Mouse (Mus musculus) heart, adult 2 months (tissue): Measurements from ENCODE around the gene Jsrp1. TPM values are rescaled to one million over a fixed set of nuclear protein-coding genes. Genes with fewer than 3 reads are reported as not detected.
A peak's percentile ranks its signal among the peaks of the same experiment; 100 is the strongest.

Source experiments
- DNase-seq, 2 experiments: peaks; one replicate each; pipeline ENCODE4 v3.0.0; 2021
- H3K27ac ChIP-seq: fragments of 200-600 bp; 2 replicates; pipeline ENCODE4 v1.8.1; 2022
- H3K27me3 ChIP-seq: fragments of 200-500 bp; 2 replicates; pipeline ENCODE4 v1.6.1; 2012; ENCODE audit warnings: mild to moderate bottlenecking, low read length, inconsistent platforms, mixed read lengths; ENCODE audit not compliant: control insufficient read depth, insufficient read depth
- H3K36me3 ChIP-seq: fragments of 200-500 bp; 2 replicates; pipeline ENCODE4 v1.6.1; 2012; ENCODE audit warnings: low read length, inconsistent platforms; ENCODE audit not compliant: control insufficient read depth, insufficient read depth
- H3K4me1 ChIP-seq: fragments of 200-500 bp; 2 replicates; pipeline ENCODE4 v1.6.1; 2011; ENCODE audit warnings: low read length; ENCODE audit not compliant: control insufficient read depth, insufficient read depth
- H3K4me3 ChIP-seq: fragments of 200-600 bp; 2 replicates; pipeline ENCODE4 v1.8.1; 2022
- H3K79me2 ChIP-seq: fragments of 200-500 bp; replicated peaks from 2 replicates; pipeline ENCODE4 v1.6.1; 2012; ENCODE audit warnings: mild to moderate bottlenecking, inconsistent platforms, low read length, moderate library complexity, mixed read lengths; ENCODE audit not compliant: control insufficient read depth, insufficient read depth
- H3K9ac ChIP-seq: fragments of 200-500 bp; 2 replicates; pipeline ENCODE4 v1.6.1; 2012; ENCODE audit warnings: low read depth, mild to moderate bottlenecking, control low read depth, inconsistent platforms, low read length, mixed read lengths
- CTCF ChIP-seq: fragments of 200-600 bp; IDR thresholded peaks from 2 replicates; pipeline ENCODE4 v1.8.1; 2022; ENCODE audit warnings: antibody characterized with exemption, mild to moderate bottlenecking, moderate library complexity
- EP300 ChIP-seq: fragments of 200-500 bp; IDR thresholded peaks from 2 replicates; pipeline ENCODE4 v1.6.1; 2011; ENCODE audit warnings: low read depth, low read length, control low read depth; ENCODE audit not compliant: insufficient read depth
- POLR2A ChIP-seq: fragments of 200-500 bp; IDR thresholded peaks from 2 replicates; pipeline ENCODE4 v1.6.1; 2011; ENCODE audit warnings: mild to moderate bottlenecking, low read depth, low read length, control low read depth; ENCODE audit not compliant: insufficient read depth
- WGBS: fragments of 180-500 bp; shearing (Covaris S2); methylation state at CpG from one replicate; pipeline ENCODE4 v1.1.7; 2018; 5-methylcytosine and 5-hydroxymethylcytosine counted together
- intact Hi-C: fragments of 180-260 bp; cut with DNase I; formaldehyde crosslinking; loops from one replicate; pipeline ENCODE4 v1.15.1; 2025
- polyA plus RNA-seq: library from polyadenylated mRNA; depleted of rRNA; stranded (reverse); fragments of >200 nt; gene quantifications from 2 replicates; pipeline ENCODE4 v1.2.3, GENCODE M21; 2012
- total RNA-seq, 2 experiments: library from RNA; stranded (reverse); gene quantifications; 2 replicates each; pipeline ENCODE4 v1.2.3; 2021

Jsrp1 gene
- total and polyA plus RNA-seq, 3 experiments = 0.21 to 1.1 (median 0.25) TPM

- H3K79me2 ChIP-seq = peaks cover 1% of the 10 kb centered on the region; the same call in 1 of the 2 replicates
- no peak overlapping the region for H3K27ac ChIP-seq
- intact Hi-C loops = no loop called here
- peak; percentile 64 to 82 for DNase-seq
- no peaks in the 10 kb centered on the region for H3K36me3 ChIP-seq
- TF ChIP-seq CTCF (peak; percentile 90), EP300 (no peak)
- WGBS = 16% methylated on average over 3 of the region's 3 CpGs
- no peak overlapping the region for H3K4me3 ChIP-seq
- peaks cover 3% of the 10 kb centered on the region for H3K4me1 ChIP-seq
- no peaks in the 10 kb centered on the region for H3K27me3 ChIP-seq
- H3K9ac ChIP-seq = no peak overlapping the region
These were observed 7.4 kb downstream of the Jsrp1 start for GRCm38 (mm10) chr10:80805925-80806324.

- H3K4me1 ChIP-seq = peaks cover 3% of the 10 kb centered on the region
- intact Hi-C loops = no loop called here
- no peaks in the 10 kb centered on the region for H3K36me3 ChIP-seq
- H3K79me2 ChIP-seq = peaks cover 1% of the 10 kb centered on the region; the same call in 1 of the 2 replicates
- 93% methylated on average over 5 of the region's 5 CpGs for WGBS
- H3K4me3 ChIP-seq = no peak overlapping the region
- H3K9ac ChIP-seq = no peak overlapping the region
- no peak for TF ChIP-seq EP300
- no peak for DNase-seq
- H3K27me3 ChIP-seq = no peaks in the 10 kb centered on the region
- H3K27ac ChIP-seq = no peak overlapping the region
These were observed 8.0 kb downstream of the Jsrp1 start for GRCm38 (mm10) chr10:80805322-80805721.

GRCm38 (mm10) chr10:80804916-80805315 lies 8.4 kb downstream of the Jsrp1 start, which contains the start of gene Amh:
Gene Amh (plus strand): TSS chr10:80805243.
- DNase-seq = no peak
- peaks cover 1% of the 10 kb centered on the region; the same call in 1 of the 2 replicates for H3K79me2 ChIP-seq
- no peaks in the 10 kb centered on the region for H3K27me3 ChIP-seq
- H3K9ac ChIP-seq = no peak within 1 kb of the TSS
- peaks cover 3% of the 10 kb centered on the region for H3K4me1 ChIP-seq
- 65% methylated on average over 6 of the region's 6 CpGs for WGBS
- TF ChIP-seq EP300 (no peak), POLR2A (no peak), CTCF (no peak)
- intact Hi-C loops = no loop called here
- H3K4me3 ChIP-seq = no peak within 1 kb of the TSS
- H3K27ac ChIP-seq = no peak within 1 kb of the TSS
- no peaks in the 10 kb centered on the region for H3K36me3 ChIP-seq

GRCm38 (mm10) chr10:80804340-80804739 lies 9.0 kb downstream of the Jsrp1 start:
- peaks cover 1% of the 10 kb centered on the region; the same call in 1 of the 2 replicates for H3K79me2 ChIP-seq
- 84% methylated on average over 2 of the region's 2 CpGs for WGBS
- intact Hi-C loops = no loop called here
- H3K27ac ChIP-seq = no peak overlapping the region
- no peak for TF ChIP-seq CTCF
- TF ChIP-seq EP300 = no peak
- no peak for TF ChIP-seq POLR2A
- H3K9ac ChIP-seq = no peak overlapping the region
- H3K36me3 ChIP-seq = no peaks in the 10 kb centered on the region
- no peaks in the 10 kb centered on the region for H3K27me3 ChIP-seq
- H3K4me1 ChIP-seq = peaks cover 3% of the 10 kb centered on the region
- no peak for DNase-seq
- no peak overlapping the region for H3K4me3 ChIP-seq

- Histone ChIP-seq H3K9ac (no peak overlapping the region), H3K27ac (no peak overlapping the region), H3K79me2 (peaks cover 6% of the 10 kb centered on the region), H3K4me1 (peaks cover 5% of the 10 kb centered on the region), H3K27me3 (no peaks in the 10 kb centered on the region), H3K36me3 (no peaks in the 10 kb centered on the region), H3K4me3 (no peak overlapping the region)
- no peak for DNase-seq
- intact Hi-C loops = no loop called here
- WGBS = 69% methylated on average over 3 of the region's 3 CpGs
- no peak for TF ChIP-seq EP300
- TF ChIP-seq CTCF = no peak
- no peak for TF ChIP-seq POLR2A
These were observed 10.3 kb downstream of the Jsrp1 start for GRCm38 (mm10) chr10:80802996-80803395.

GRCm38 (mm10) chr10:80802204-80802912 lies 10.9 kb downstream of the Jsrp1 start:
- no peak overlapping the region for H3K27ac ChIP-seq
- no peaks in the 10 kb centered on the region for H3K27me3 ChIP-seq
- DNase-seq = no peak
- intact Hi-C loops = no loop called here
- peaks cover 6% of the 10 kb centered on the region for H3K79me2 ChIP-seq
- 87% methylated on average over 10 of the region's 10 CpGs for WGBS
- H3K36me3 ChIP-seq = no peaks in the 10 kb centered on the region
- H3K4me3 ChIP-seq = no peak overlapping the region
- no peak overlapping the region for H3K9ac ChIP-seq
- H3K4me1 ChIP-seq = peaks cover 3% of the 10 kb centered on the region; the same call in 1 of the 2 replicates
- TF ChIP-seq EP300 (no peak), CTCF (no peak), POLR2A (no peak)
